Mouse (Mus musculus) ES-E14 (cell line): Measurements from ENCODE around the gene Atp2b4. TPM values are rescaled to one million over a fixed set of nuclear protein-coding genes. Genes with fewer than 3 reads are reported as not detected.

Experiments
- DNase-seq: peaks from one replicate; pipeline ENCODE4 v3.0.0-alpha.2; 2013; ENCODE audit warnings: low read depth, low spot score
- H3K27ac ChIP-seq: 2 replicates; pipeline ENCODE4 v1.5.1; 2012; ENCODE audit warnings: low read depth, mild to moderate bottlenecking, low read length, moderate library complexity, mixed read lengths; ENCODE audit not compliant: poor library complexity, insufficient read depth, severe bottlenecking
- H3K36me3 ChIP-seq: 2 replicates; pipeline ENCODE4 v1.6.1; 2012; ENCODE audit warnings: mild to moderate bottlenecking, low read length, moderate library complexity, mixed read lengths; ENCODE audit not compliant: control insufficient read depth, poor library complexity, insufficient read depth, severe bottlenecking
- H3K4me1 ChIP-seq, 2 experiments: fragments of 150-350 bp in 1 of 2; sonication (generic) in 1 of 2; 2 replicates each; pipeline ENCODE4 v1.6.1; 2012; ENCODE audit warnings: low read length in 2 of 2, mild to moderate bottlenecking in 1 of 2, mixed read lengths in 1 of 2; ENCODE audit not compliant: control insufficient read depth in 2 of 2, insufficient read depth in 2 of 2, poor library complexity in 1 of 2
- H3K4me3 ChIP-seq, 2 experiments: fragments of 150-350 bp in 1 of 2; sonication (generic) in 1 of 2; 2 replicates each; pipeline ENCODE4 v1.5.1; 2012; ENCODE audit warnings: low read length in 2 of 2, low read depth in 1 of 2, mild to moderate bottlenecking in 1 of 2, mixed read lengths in 1 of 2; ENCODE audit not compliant: insufficient read depth in 1 of 2, poor library complexity in 1 of 2, severe bottlenecking in 1 of 2
- H3K9ac ChIP-seq: 2 replicates; pipeline ENCODE4 v1.6.1; 2012; ENCODE audit warnings: low read depth, mild to moderate bottlenecking, low read length, mixed read lengths; ENCODE audit not compliant: poor library complexity, insufficient read depth, severe bottlenecking
- H3K9me3 ChIP-seq: fragments of 150-350 bp; sonication (generic); 2 replicates; pipeline ENCODE4 v1.6.1; 2012; ENCODE audit warnings: low read depth, mild to moderate bottlenecking, low read length; ENCODE audit not compliant: control insufficient read depth, insufficient read depth
- CHD2 ChIP-seq: IDR thresholded peaks from 2 replicates; pipeline ENCODE4 v1.6.1; 2014; ENCODE audit warnings: mild to moderate bottlenecking, low read depth, low read length, inconsistent platforms
- HCFC1 ChIP-seq: IDR thresholded peaks from 2 replicates; pipeline ENCODE4 v1.6.1; 2012; ENCODE audit warnings: low read length, inconsistent platforms, borderline replicate concordance; ENCODE audit not compliant: insufficient read depth
- MAFK ChIP-seq: IDR thresholded peaks from 2 replicates; pipeline ENCODE4 v1.6.1; 2014; ENCODE audit warnings: mild to moderate bottlenecking, low read depth, low read length, inconsistent platforms; ENCODE audit not compliant: insufficient read depth
- ZC3H11A ChIP-seq: IDR thresholded peaks from 2 replicates; pipeline ENCODE4 v1.6.1; 2012; ENCODE audit warnings: low read depth, mild to moderate bottlenecking, inconsistent platforms, low read length, borderline replicate concordance
- ZNF384 ChIP-seq: IDR thresholded peaks from 2 replicates; pipeline ENCODE4 v1.6.1; 2012; ENCODE audit warnings: low read depth, low read length, inconsistent platforms
- in situ Hi-C, 2 experiments: fragments of 600-800 bp; cut with MboI; formaldehyde crosslinking; loops; one replicate each; pipeline ENCODE4 v1.15.1; 2025; ENCODE audit warnings: low sequenced_read_pairs in 2 of 2, inconsistent platforms in 1 of 2; ENCODE audit not compliant: unreplicated experiment in 2 of 2
- total RNA-seq: library from RNA; depleted of rRNA; stranded (reverse); fragments of 300-350 nt; gene quantifications from 2 replicates; pipeline ENCODE4 v1.2.3, GENCODE M21; 2012

The Atp2b4 gene
- total RNA-seq, 1 experiment: 9.8 TPM

DNA sequence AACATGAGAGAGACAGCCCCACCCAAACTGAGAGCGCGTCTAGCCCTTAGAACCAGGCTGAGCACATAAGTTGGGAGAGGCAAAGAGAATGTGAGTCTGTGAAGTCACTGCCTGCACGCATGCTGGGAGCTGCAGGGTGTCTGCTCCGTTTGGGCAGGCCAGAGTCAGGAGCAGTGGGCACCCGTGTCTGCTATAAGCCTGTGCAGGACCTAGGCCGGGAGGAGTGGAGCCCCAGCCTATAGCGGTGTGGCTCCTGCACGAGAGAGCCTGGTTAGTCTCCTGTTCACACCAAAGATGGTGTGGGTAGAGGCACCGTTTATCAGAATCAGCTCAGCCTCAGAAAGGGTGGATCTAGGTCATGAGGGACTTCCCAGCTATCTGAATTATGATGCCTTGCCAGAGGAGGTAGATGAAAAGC is 55.8 kb downstream of the Atp2b4 start:
- H3K4me1 ChIP-seq: peaks cover 1 to 30% of the 10 kb centered on the region in 2 experiments; a peak in 2 of 4 replicates
- H3K9ac ChIP-seq: no peak overlapping the region
- H3K9me3 ChIP-seq: no peaks in the 10 kb centered on the region
- no peak overlapping the region for H3K4me3 ChIP-seq
- no peak for DNase-seq
- H3K27ac ChIP-seq: no peak overlapping the region
- TF ChIP-seq ZC3H11A: no peak
- no peak for TF ChIP-seq CHD2
- in situ Hi-C loops: no loop called here
- H3K36me3 ChIP-seq: no peaks in the 10 kb centered on the region

DNA sequence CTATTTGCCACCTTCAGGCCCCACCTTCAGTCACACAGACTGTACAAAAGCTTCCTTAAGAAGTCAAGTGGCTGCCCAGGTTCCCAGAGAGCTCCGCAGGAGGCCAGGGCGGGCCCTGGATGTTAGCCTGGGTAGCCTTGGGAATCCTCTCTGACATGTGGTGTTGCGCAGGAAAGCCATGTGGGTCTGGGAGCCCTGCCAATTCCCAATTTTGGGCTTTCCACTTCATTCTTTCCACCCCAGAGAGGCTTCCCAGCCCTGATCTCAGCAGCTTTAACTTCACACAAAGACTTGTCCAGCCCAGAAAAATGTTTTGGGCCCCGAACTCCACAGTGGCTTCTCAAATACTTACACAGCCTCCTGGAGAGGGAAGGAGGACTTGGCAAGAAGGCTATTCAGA is 56.2 kb downstream of the Atp2b4 start:
- Histone ChIP-seq H3K9me3 (no peaks in the 10 kb centered on the region), H3K9ac (no peak overlapping the region), H3K4me3 (no peak overlapping the region), H3K4me1 (peaks cover 1 to 30% of the 10 kb centered on the region in 2 experiments; a peak in 2 of 4 replicates), H3K36me3 (no peaks in the 10 kb centered on the region), H3K27ac (no peak overlapping the region)
- in situ Hi-C loops: no loop called here
- DNase-seq: no peak
- TF ChIP-seq ZNF384 (no peak), MAFK (no peak), ZC3H11A (no peak), HCFC1 (no peak), CHD2 (no peak)

DNA sequence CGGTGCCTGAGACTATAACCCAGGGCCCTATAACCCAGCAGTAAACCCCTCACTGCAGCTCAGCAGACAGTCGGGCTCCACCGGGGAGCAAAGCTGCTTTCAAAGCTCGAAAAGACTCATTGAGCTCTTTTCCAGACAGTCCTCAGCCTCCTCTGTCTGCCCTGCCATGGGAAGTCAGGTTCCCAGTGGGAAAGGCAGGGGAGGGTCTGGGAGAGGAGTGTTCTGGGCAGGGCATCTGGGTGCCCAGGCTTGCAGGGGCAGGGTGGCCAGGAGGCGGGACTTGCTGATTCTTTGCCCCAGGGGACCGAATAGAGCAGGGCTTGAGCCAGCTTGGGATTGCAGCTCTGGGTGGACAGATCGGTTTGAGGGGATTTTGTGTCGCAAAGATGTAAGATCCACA is 58.3 kb downstream of the Atp2b4 start:
- no peaks in the 10 kb centered on the region for H3K36me3 ChIP-seq
- no peaks in the 10 kb centered on the region for H3K9me3 ChIP-seq
- TF ChIP-seq MAFK (no peak), CHD2 (no peak), ZC3H11A (no peak), ZNF384 (no peak), HCFC1 (no peak)
- H3K27ac ChIP-seq: peak overlapping the region; percentile 27; the same call in 1 of the 2 replicates
- H3K4me3 ChIP-seq: peak overlapping the region; percentile 1 to 2; a peak in 2 of 4 replicates
- peaks cover 1 to 30% of the 10 kb centered on the region in 2 experiments; a peak in 2 of 4 replicates for H3K4me1 ChIP-seq
- no peak for DNase-seq
- H3K9ac ChIP-seq: peak overlapping the region; percentile 50; the same call in 1 of the 2 replicates
- in situ Hi-C loops: no loop called here

DNA sequence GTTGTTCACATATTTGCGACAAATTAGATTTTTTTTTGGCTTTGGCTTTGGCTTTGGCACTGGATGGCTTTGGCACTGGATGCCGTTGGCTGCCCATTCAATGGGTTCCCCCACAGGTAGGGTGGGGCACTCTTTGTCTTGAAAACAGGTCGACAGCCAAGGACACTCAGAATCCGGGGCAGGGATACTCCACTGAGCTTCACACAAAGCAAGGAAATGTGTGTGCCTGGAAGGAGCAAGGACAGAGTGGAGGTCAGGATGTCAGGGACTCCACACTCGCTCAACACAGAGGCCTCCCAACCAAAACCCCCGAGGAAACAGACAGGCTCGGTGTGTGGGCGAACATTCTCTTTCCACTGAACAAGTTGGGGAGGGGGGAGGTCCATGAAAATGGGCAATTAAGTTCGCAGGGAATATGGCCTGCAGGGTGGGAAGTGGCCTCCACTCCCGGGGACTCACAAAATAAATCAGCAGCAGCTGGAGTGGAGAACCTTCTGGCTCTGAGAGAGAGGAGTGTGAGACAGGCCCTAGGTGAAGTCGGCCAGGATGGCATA is 58.9 kb downstream of the Atp2b4 start:
- H3K4me1 ChIP-seq: peaks cover 1 to 30% of the 10 kb centered on the region in 2 experiments; a peak in 2 of 4 replicates
- no peaks in the 10 kb centered on the region for H3K9me3 ChIP-seq
- H3K9ac ChIP-seq: peak overlapping the region; percentile 50; the same call in 1 of the 2 replicates
- in situ Hi-C loops: no loop called here
- TF ChIP-seq ZC3H11A (no peak), MAFK (no peak), CHD2 (no peak), HCFC1 (no peak), ZNF384 (no peak)
- no peaks in the 10 kb centered on the region for H3K36me3 ChIP-seq
- peak overlapping the region; percentile 51; the same call in 1 of the 2 replicates for H3K27ac ChIP-seq
- peak; percentile 48 for DNase-seq
- peak overlapping the region in 1 of 2 experiments; percentile 1; a peak in 1 of 4 replicates for H3K4me3 ChIP-seq
